Mouse (Mus musculus): ENCODE results near the gene Higd1c. TPM values are rescaled to one million over a fixed set of nuclear protein-coding genes. Genes with fewer than 3 reads are reported as not detected.

Higd1c gene
- total RNA-seq, 4 experiments from 2014 or later, result not detected

Other genes with a start within 250 kb of the Higd1c start
- gene Atf1, start 136.7 kb upstream of the Higd1c start, total RNA-seq (2022), result 10 to 100 TPM; 20.6 to 27.1 (median 26.2) TPM
- not detected for gene Tmprss12, start 83.7 kb upstream of the Higd1c start, total RNA-seq (2022)
- 10 to 100 TPM; 26.4 to 33.2 (median 32.4) TPM for gene Mettl7a1, start 60.4 kb upstream of the Higd1c start, total RNA-seq (2022)
- under 1 TPM; 0.23 to 0.30 (median 0.28) TPM for gene Mettl7a3, start 29.6 kb upstream of the Higd1c start, total RNA-seq (2022)
- under 1 TPM in 1 of 4 experiments, not detected in 3; 0.57 TPM for gene Methig1, start 11.4 kb upstream of the Higd1c start, total RNA-seq (2022)
- 1 to 10 TPM in 1 of 4 experiments, under 1 TPM in 1, not detected in 2; 0.78 to 1.0 TPM for gene Mettl7a2, start 11.3 kb upstream of the Higd1c start, total RNA-seq (2022)
- gene Gm5475, start 57.6 kb downstream of the Higd1c start, total RNA-seq (2022), result under 1 TPM in 1 of 4 experiments, not detected in 3; 0.15 TPM
- gene Slc11a2, start 60.5 kb downstream of the Higd1c start, total RNA-seq (2022), result 10 to 100 TPM; 47.1 to 69.7 (median 54.5) TPM
- 10 to 100 TPM; 55.3 to 64.5 (median 57.5) TPM for gene Letmd1, start 104.5 kb downstream of the Higd1c start, total RNA-seq (2022)
- 10 to 100 TPM; 29.1 to 31.5 (median 31.2) TPM for gene Csrnp2, start 130.9 kb downstream of the Higd1c start, total RNA-seq (2022)
- gene Tfcp2, start 187.5 kb downstream of the Higd1c start, total RNA-seq (2022), result 10 to 100 TPM; 27.7 to 31.7 (median 30.1) TPM
- gene Pou6f1, start 235.4 kb downstream of the Higd1c start, total RNA-seq (2022), result 100 to 1,000 TPM; 119 to 151 (median 133) TPM